Mouse (Mus musculus): ENCODE results near the gene Hykk. TPM values are rescaled to one million over a fixed set of nuclear protein-coding genes. Genes with fewer than 3 reads are reported as not detected.
A peak's percentile ranks its signal among the peaks of the same experiment; 100 is the strongest.

Hykk gene
- total RNA-seq, 2 experiments from 2014 or later = 0.74 to 0.79 TPM

- intact Hi-C loops (cut with DNase I) = no loop called here
- no peak for DNase-seq
Measured at GRCm38 (mm10) chr9:54969972-54970637, 53.0 kb downstream of the Hykk start.

GRCm38 (mm10) chr9:54980674-54981073 is 63.6 kb downstream of the Hykk start, which contains the start of gene Chrna5:
TSS of gene Chrna5 (plus strand) at chr9:54980880.
- intact Hi-C loops (cut with DNase I) = no loop called here

GRCm38 (mm10) chr9:54981291-54982191 is 64.5 kb downstream of the Hykk start:
- intact Hi-C loops (cut with DNase I) = no loop called here

More at GRCm38 (mm10) chr9:54980674-54981073, 63.6 kb downstream of the Hykk start, which contains the start of gene Chrna5:
- DNase-seq = no peak

DNA sequence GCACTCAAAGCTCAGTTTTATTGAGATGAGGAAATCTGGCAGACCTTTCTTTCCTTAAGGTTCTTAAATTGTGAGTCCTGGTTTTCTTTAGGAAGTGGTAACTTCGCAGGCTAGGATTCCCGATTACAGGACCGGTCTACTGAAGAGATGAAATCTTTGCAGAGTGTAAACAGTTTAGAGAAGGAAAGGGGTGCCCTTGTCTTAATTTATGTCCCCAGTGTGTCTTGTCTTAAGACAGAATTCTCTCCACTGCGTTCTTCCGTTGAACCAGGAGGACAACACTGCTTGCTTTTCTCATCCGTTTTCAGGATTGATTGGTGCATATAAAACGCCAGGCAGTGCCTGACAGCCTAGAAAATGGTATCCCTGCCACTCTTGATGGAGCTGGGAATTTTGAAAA is 65.3 kb downstream of the Hykk start:
- intact Hi-C loops (cut with DNase I) = no loop called here
- no peak for DNase-seq

More at GRCm38 (mm10) chr9:54981291-54982191, 64.5 kb downstream of the Hykk start:
- DNase-seq = peak in 1 of 2 experiments; percentile 6

DNA sequence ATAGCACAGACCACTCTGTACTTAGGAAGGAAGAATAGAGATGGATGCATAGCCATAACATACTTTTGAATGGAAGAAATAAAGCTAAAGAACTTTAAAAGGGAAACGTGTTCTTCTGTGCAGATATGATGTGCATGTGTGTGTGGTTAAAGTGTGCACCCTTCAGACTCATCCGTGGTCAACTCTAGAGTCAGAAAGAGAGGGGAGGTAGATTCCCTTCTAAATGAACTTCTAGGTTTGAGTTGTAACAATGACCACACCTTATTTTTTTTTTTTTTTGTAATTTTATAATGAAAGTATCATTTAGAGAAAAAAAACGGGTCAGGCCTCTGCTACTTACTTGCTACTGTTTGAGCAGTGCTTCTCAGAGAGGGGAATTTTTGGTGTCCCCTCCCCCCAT is 73.3 kb downstream of the Hykk start:
- intact Hi-C loops (cut with DNase I) = no loop called here
- no peak for DNase-seq

- no peak for DNase-seq
- intact Hi-C loops (cut with DNase I) = no loop called here
Measured at GRCm38 (mm10) chr9:54994381-54994780, 77.3 kb downstream of the Hykk start.

- intact Hi-C loops (cut with DNase I) = no loop called here
- no peak for DNase-seq
Measured at GRCm38 (mm10) chr9:54995645-54996044, 78.6 kb downstream of the Hykk start.

Other genes starting within 250 kb of the Hykk start
- gene Dnaja4, start 218.4 kb upstream of the Hykk start, total RNA-seq (2021) = 10 to 100 TPM; 52.8 to 57.2 TPM
- gene Wdr61, start 182.8 kb upstream of the Hykk start, total RNA-seq (2021) = 10 to 100 TPM; 17.9 to 18.2 TPM
- under 1 TPM in 1 of 2 experiments, not detected in 1; 0.79 TPM for gene Crabp1, start 152.5 kb upstream of the Hykk start, total RNA-seq (2021)
- gene Ireb2, start 53.5 kb upstream of the Hykk start, total RNA-seq (2021) = 10 to 100 TPM; 18.8 to 21.8 TPM
- 100 to 1,000 TPM; 111 to 117 TPM for gene Psma4, start 33.5 kb downstream of the Hykk start, total RNA-seq (2021)
- not detected for gene AY074887, start 33.7 kb downstream of the Hykk start, total RNA-seq (2021)
- not detected for gene Chrna5, start 63.6 kb downstream of the Hykk start, total RNA-seq (2021)
- gene Chrna3, start 109.3 kb downstream of the Hykk start, total RNA-seq (2021) = not detected
- under 1 TPM in 1 of 2 experiments, not detected in 1; 0.08 TPM for gene Chrnb4, start 131.5 kb downstream of the Hykk start, total RNA-seq (2021)
- gene Ube2q2, start 231.6 kb downstream of the Hykk start, total RNA-seq (2021) = 10 to 100 TPM; 30.2 to 33.4 TPM